Mouse (Mus musculus) urinary bladder, postnatal 14 days (tissue): ENCODE results near the gene Coa4.
"Not testable (repeated sequence)": the region's sequence is repeated elsewhere in the genome, so short reads cannot be mapped to it uniquely, and the experiment has no call there.

Experiments
- DNase-seq: peaks from one replicate; pipeline ENCODE4 v3.0.0; 2021; ENCODE audit warnings: low spot score

The Coa4 gene

DNA sequence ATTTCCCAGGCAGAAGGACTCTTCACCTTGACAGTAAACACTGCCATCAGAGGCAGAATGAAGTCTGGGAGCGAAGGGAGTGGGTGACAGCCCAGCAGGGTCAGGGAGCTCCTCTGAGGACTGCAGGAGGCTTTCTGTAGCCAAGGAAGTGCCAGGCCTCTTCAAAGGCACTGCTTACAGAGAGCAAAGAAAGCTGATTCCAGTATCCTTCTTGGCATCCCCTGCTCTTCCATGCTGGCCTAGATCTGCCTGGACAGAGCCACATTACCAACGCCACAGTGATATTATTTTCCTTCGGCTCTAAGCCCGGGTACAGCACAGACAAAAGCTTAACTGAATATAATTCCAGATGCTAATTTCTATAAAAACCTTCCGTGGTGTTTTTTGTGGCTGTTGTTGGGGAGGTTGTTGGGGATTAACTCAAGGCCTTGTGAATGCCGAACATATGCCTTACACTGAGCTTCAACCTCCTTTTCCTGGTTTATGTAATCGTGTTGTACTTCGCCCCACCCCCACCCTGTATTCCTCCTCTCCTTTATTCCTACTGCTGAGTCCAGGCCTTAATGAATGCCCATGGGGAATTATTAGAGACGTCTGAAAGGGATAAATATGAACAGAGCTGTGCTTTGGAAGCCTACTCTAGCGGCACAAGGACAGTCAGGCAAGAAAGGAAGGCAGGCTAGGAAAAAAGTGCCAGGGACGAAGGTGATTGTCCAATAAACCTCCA lies 25.2 kb downstream of the Coa4 start:
- no peak for DNase-seq

DNA sequence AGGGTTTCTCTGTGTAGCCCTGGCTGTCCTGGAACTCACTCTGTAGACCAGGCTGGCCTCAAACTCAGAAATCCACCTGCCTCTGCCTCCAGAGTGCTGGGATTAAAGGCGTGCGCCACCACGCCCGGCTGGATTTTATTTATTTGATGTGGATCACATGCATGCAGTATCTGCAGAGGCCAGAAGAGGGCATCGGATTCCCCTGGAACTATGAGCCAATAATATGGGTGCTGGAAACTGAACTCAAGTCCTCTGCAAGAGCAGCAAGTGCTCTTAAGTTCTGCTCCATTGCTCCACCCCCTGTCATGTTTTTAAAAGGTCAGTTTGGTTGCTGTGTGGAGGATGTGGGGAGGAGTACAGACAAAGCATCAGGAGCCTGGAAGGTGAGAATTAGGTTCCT lies 30.4 kb downstream of the Coa4 start:
- DNase-seq: not testable (repeated sequence)

DNA sequence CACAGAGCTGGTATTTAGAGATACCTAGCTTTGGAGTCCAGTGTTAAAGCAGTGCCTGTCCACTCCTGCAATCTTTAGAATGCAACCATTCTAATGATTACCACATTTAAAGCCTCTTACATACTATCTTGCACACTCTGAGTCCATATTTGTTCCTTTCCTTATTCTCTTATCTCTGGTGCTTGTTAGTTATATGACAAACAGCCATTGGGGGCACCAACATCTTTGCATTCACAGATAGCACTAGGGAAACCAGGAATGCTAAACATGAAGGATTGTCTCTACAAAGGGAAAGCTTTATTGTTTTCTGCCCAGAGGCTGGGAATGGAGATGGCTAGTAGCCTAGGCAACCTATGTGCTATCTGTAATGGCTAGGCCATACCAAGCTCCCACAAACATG lies 33.0 kb downstream of the Coa4 start:
- no peak for DNase-seq

GRCm38 (mm10) chr7:100570930-100571715 lies 34.3 kb downstream of the Coa4 start:
- no peak for DNase-seq

- no peak for DNase-seq
Measured at GRCm38 (mm10) chr7:100572061-100572460, 35.2 kb downstream of the Coa4 start.

- no peak for DNase-seq
Measured at GRCm38 (mm10) chr7:100572704-100573103, 35.8 kb downstream of the Coa4 start.

- DNase-seq: no peak
Measured at GRCm38 (mm10) chr7:100578794-100579193, 41.9 kb downstream of the Coa4 start.

- no peak for DNase-seq
Measured at GRCm38 (mm10) chr7:100582235-100582634, 45.4 kb downstream of the Coa4 start.

GRCm38 (mm10) chr7:100582727-100583236 lies 45.9 kb downstream of the Coa4 start:
- DNase-seq: peak; percentile 89

DNA sequence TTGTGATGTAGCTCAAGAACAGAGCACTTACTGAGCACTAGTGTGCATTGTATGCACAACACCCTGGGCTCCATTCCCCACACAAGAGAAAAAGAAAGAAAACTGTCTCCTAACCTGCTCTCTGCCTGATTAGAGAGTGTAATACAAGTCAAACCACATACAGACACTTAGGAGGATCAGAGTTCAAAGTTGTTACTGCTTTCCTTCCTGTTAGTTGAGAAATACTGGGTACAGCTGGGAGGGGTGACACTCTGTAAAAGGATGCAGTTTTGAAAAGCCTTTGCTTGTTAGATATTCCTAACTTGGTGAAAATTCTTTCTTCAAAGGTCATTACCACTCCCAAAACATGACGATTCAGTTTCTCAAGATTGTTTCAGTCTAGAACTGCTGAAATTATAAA lies 52.9 kb downstream of the Coa4 start:
- DNase-seq: no peak
